Mouse (Mus musculus): ENCODE data around the gene Bri3.

DNA sequence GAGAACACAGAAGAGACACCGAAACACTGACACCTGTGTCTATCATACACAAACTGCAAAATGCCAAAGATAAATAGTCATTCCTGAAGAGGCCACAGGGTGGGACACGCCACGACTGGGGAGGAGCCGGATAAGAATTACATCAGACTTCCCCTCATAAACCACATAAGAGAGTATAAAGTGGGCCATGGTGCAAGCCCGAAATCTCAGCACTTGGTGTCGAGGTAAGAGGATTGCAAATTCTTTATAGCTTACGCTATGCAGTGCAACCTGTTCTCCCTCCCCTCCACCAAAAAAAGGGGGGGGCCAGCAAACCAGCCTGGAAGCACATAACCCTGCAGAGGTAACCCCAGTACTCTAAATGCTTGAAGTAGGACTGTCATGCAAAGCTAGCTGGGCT, 50.7 kb downstream of the Bri3 start:
- TF ChIP-seq POLR2A (IDR thresholded peaks at IDR 0.05; ENCODE audit: borderline replicate concordance, extremely low read depth, low read depth, low read length), result no peak
- TF ChIP-seq CTCF (IDR thresholded peaks at IDR 0.05; ENCODE audit: insufficient read depth, low read length), result no peak

Data from lung, adult 2 months (tissue).